Mouse (Mus musculus) adrenal gland, adult 8-10 months (tissue): ENCODE data around the gene Fndc3a. TPM values are rescaled to one million over a fixed set of nuclear protein-coding genes. Genes with fewer than 3 reads are reported as not detected.

ENCODE experiments used
- DNase-seq: peaks from one replicate; pipeline ENCODE4 v3.0.0; 2022
- total RNA-seq, 4 experiments: library from RNA; stranded (reverse); gene quantifications; 2 replicates each; pipeline ENCODE4 v1.2.4; 2022

Fndc3a gene
- total RNA-seq, result 10 to 100 TPM; 72.4 to 87.8 (median 80.5) TPM

DNA sequence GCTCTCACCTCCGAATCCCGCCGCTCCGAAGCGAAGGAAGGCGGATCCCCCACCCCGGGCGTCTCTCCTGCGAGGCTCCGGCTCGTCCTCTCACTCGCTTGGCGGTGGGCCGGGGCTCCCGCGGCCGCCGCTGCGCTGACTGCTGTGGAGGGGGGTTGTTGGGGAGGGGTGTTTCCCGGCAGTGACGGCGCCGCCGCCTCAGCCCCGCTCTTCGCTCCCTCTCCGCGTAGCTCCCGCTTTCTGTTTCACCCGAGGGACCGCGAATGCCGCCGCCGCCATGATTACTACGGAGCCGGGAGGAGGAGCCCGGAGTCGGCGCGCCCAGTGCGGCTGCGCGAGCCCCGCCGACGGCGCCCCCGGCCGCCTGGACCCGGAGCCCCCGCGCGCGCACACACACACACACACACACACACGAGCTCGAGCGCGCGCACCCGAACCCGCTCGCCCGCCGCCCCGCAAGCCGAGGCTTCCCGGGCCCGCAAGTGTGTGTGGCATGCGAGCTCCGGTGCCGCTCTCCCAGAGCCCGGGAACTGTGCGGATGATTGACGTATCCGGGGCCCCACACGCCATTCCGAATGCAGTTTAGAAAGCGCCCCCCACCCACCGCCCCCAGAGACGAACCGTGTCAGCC lies at the start of gene Fndc3a:
TSS of gene Fndc3a (minus strand) at position 294 of the 631 bp plus-strand sequence.
- peak; percentile 75 for DNase-seq

DNA sequence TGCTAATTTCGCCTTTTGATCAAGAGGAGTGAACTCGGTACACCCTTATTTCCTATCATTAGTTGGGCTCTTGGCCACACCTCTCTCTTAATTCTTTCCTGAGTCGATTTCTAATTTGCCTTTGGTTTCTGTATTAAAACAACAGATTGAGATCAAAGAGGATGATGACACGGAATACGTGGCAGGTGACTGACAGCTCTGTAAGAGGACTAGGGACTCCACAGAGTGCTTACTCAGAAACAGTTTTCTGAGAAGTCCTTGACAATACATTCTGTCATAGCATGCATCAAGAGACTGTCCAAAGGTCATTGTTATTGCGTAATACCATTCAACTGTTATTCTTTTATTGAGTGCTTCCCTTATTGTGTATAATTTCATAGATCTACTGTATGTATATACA lies 43.1 kb upstream of the Fndc3a start:
- no peak for DNase-seq

DNA sequence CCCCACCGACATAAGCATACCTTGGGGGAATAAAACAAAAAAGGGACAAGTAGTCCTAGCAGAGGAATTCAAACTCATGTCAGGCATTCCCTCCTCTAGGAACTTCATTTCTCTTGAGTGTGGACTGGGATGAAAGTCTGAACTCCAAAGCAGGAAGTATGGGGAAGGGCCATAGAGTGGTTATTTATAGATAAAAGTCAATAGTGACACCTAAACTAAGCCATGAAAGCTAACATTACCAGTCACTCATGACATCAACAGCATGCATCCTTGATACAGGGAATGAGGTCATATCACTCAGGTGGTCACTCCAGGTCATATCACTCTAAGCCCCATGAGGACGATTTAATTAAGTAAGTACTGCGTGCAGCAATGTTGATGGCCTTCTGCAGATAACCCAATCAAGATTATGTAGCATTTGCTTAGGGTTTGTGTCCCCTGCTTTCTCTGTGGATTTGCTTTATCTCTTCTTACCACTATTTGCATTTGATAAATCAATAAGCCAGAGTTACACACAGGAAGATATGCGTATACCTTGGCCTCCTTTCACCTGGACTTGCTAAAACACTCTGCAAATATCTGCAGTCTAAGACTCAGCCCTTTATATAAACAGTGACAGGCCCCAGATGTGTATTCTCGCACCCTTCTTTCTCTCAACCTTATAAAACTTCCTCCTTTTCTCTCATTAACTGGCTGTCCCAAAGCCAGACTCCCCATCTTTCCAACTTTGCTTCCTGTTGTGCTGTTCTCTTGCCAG lies 40.8 kb upstream of the Fndc3a start:
- no peak for DNase-seq

DNA sequence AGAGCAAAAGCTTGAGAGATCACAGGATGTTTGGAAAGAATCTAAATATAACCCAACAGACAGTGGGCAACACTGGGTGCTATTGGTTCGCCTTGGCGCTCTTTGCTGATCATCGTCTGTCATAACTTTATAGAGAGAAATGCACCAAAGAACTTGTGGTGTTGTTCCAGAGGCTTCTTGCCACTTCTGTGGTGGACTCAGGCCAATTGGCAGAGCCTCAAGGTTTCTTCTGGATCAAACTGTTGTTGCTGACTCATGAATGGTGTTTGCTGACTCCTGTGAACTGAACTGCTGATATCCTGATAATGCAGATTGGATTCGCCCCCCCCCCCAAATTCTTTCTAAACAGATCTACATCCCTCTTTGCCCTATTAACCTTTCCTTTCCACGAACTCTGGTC lies 38.5 kb upstream of the Fndc3a start:
- peak; percentile 53 for DNase-seq

DNA sequence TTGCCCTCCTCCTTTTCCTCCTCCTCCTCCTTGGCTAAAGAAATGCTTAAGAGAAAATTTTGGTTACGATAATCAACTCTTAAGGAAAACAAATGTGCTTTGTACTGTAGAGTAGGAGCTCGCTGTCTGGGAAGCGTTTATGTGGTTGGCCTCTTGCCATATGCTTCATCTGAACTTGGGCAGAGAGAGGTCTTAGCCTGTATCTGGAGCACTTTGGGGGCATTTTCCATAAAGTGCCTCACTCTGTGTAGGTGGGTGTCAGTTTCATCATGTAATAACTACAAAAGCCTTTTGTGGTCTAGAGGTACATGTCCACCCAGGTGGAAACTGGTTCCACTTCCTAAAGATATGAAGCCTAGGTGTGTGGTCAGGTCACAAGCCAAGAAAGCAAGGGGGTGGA lies 31.9 kb upstream of the Fndc3a start:
- no peak for DNase-seq

DNA sequence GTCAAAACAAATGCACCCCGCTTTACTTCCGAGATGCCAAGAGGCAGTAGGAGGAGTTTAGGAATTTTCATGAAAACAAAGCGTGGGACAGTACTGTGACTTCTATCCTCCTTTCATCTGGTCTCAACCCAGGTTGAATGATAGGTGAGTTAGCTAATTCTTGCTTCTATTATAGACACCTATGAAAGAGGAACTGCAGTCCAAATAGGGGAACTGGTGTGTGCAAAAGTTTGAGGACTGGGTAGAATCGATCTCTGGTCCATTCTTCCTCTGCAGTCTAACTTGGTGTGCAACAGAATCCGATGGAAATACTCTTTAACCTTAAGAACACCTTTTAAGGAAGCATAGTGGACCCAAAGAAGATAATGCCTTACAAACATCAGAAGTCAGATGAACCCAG lies 30.5 kb upstream of the Fndc3a start:
- no peak for DNase-seq

DNA sequence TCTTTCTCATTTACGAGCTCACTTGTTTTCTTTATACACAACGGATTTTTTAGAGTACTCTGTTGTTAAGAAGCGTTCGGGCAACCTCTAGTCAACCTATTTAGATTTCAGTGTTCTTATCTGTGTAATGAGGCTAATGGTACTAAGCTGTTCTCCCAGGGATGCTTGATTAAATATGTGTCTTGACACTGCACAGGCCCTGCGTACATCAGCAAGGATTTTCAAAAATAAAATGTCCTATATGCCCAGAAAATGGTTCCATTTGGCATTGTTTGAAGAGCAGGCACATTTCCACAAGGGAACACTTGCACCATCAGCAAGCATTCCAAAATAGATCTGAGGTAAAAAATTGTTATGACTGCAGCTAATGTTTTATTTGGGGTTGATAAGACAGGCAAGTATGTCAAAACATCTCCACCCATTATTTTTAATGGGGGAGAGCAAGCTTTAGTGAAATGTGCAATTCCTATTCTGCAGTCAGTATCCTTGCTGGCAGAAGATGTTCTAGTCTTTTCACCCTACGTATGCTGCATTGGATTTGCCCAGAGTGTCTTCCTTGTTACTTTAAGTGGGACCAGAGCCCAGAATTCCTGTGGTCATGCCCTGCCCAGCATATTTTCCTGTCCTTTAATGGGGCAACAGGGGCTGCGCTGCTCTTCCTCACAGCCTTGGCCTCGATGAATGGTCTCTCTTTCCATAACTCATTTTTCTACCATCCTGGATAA lies 29.8 kb upstream of the Fndc3a start:
- DNase-seq, result no peak

DNA sequence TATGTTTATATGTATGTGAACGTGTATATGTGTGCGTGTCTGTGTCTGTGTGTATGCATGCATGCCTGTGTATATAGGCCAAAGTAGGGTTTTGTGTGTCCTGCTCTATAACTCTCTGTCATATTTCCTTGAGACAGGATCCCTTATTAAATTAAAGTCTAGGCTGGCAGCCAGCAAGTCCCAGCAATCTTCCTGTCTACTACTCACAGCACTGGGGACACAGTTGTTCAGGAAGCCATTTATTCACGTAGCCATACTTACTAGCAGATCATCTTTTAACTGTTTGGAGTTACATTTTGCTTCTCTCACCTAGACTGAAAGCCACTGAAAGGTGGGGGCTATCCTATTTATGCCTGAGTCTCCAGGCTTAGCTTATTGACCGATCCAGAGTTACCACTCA lies 29.0 kb upstream of the Fndc3a start:
- no peak for DNase-seq

DNA sequence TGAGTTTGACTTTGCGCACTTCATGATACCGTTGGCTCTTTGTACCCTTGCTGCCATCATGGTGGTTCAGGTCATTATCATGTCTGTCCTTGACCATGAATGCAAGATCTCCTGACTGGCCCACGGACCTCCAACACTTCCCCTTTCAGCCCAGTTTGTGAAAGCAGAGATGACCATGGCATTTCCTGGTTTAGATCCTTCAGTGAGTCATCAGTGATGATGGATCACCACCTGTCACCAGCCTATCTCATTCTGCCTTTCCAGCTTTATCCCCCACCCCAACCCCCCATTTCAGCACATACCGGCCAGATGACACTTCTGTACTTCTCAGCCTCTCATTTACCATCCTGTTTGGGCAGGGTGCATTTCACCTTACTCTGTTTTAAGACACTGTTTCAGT lies 28.4 kb upstream of the Fndc3a start:
- peak; percentile 56 for DNase-seq

DNA sequence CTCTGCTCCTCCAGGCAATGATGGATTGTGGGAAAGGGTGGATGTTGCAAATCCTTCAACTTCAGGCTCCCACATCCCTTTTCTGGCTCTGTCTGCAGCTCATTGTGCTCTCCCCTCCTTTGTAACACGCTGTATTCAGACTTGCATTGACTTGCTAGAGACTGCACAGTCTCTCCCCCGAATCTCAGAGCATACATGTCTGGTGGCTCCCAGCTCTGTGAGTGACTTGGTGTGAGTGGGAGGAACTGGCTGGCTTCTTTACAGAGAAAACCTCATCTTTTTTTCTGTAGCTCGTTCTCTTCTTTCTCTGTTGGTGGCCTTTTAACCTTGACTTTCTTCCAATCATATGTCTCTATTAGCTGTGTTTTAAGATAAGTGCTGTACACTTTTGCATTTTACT lies 16.1 kb upstream of the Fndc3a start:
- DNase-seq, result no peak

DNA sequence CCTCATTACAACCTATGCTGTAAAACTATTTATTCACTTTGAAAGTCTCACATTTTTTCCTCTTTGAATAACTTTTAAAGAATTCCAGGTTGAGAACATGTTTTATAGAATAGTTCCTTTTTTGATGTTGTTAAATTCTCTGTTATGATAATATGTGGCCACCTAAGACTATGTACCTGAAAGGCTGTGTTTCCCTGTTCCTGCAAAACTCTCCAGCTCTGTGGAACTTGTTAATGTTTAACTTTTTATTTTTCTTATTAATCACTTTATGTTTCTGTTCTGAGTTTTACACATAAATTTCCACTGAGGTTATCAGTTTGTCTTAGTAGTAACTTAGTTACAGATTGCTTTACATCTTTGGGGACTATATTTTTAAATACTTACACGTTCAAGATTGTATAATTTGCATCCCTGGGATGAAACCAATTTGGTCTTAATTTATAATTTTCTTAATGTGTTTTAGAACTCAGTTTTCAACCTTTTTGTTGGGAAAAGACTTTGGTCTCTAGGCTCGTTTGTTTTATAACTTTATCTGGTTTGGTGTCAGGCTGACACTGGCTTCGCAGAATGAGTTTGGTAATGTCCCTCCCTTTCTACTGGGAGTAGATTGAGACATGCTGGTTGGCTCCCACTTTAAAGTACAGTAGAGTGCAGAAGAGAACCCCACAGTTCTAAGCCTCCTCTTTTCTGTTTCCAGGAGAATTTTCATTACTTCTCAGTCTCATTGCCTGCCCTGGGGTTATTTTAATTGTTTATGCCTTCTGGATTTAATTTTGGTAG lies 12.7 kb upstream of the Fndc3a start:
- DNase-seq, result no peak

DNA sequence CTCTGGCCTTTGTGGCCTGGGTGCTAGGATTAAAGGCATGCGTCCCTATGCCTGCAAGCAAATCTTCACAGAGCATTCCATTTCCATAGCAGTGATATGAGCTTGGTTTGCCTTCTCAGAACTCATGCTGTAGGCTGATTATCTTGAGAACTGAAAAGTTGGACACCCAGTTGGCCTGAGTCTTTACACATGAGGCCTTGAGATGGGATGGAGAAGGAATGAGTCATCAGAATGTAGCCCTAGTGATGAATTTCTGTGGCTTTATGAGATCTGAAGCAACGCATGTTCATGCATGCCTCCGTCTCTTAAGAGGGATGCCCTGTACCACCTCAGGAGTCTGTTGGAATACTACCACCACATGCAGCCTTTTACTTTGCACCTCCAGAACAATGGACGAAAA lies 6.4 kb upstream of the Fndc3a start:
- DNase-seq, result no peak

DNA sequence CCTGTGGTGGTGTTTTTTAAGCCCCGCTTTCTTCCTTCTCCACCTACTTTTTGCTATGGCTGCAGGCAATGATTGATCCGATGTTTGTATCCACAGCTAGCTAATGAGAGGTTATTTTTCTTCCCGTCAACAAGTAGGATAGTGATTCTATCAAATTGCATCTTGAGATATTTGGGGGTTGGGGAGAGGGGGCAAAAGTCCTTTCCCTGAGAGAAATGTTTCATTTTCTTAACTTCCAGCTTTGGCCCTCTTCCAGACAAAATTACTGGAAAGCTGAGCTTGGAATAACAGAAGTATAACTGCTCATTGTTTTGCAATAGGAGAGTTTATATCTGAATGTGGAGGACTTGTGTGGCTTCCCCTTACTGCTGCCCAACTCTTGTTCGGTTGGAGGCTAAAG lies 1.3 kb upstream of the Fndc3a start:
- DNase-seq, result no peak

DNA sequence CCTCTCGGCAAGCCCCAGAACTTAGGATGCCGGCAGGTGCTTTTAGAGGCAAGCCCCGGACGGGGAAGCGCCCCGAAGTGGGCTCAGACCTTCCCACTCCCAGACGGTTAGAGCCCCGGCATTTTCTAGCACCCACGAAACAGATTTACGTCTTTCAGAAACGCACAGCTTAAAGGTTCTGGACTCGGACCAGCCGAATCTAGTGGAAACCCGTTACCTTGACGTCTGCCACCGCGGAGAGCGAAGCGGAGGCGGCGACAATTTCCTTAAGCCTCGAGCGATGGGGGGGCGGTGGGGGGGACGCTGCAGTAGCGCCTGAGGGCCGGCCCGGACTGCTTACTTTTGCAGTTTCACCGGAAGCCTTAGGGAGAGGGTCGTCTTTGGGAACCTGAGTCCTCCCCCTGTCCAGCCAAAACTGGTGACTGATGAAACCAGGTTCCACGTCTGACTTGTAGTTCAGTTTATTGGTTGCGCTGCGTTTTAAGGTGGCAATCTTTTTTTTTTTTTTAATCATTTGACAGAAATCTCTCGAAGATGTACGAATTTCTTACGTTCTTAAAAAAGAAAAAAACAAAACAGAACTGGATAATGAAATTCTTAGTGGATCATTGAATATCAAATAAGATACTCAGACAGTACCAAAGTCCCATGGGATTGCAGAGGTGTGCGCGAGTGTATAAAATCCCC lies 681 bp upstream of the Fndc3a start:
- DNase-seq, result peak; percentile 21

DNA sequence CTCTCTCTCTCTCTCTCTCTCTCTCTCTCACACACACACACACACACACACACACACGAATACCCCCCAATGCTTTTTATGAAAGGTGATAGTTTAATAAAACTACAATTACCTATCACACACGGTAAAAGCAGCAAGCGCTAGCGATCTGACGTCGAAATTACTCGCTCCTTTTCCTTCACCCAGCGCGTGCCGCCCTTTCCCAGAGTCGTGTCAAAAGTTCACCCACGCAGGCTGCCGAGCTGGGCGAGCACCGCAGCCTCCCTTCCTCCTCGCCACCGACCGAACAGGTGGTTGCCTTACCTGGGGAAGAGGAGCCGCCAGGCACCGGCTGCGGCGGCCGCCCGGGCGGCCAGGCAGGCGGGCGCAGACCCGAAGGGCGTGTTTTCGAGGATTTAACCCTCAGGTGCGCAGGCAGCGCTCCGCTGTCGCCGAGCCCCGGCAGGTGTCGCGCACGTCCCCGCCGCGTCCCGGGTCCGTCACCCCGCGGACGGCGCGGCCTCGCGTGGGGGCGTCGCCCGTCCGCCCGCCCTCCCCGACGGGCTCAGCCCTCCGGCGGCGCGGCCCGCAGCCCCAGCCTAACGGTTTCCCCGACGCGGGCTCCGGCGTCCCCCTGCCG lies 603 bp downstream of the Fndc3a start:
- DNase-seq, result no peak

DNA sequence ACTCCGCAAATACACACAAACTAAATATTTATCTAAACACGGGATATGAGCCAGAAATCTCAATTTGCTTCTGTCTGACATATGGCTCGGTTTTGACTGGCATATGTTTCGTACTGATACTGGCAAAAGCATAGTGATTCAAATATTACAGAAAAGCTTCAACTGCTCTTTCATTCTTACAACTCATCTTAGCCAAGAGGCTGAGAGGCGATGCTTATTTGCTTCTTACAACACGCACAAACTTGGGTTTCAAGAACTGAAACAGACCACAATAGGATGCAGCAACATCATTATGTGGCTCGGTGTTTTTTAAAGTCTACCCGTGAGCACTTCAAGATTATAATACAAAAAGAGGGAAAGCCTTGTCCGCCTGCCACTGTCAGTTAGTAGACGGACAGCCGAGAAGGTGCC lies 1.2 kb downstream of the Fndc3a start:
- no peak for DNase-seq

DNA sequence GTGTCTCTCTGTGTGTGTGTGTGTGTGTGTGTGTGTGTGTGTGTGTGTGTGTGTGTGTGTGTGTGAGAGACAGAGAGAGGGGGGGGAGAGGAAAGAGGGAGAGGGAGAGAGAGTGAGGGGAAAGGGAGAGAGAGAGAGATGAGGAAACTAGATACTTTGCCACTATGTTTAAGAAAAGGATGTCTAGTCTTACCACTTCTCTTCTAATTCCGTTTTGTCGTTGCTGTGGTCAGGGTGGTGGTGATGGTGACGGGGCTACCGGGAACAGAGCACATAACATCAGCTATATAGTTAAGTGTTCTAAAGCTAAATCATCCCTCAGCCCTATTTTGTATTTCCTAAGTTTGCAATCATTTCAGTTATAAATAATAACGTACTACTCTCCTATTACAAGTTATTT lies 9.7 kb downstream of the Fndc3a start:
- DNase-seq, result no peak

DNA sequence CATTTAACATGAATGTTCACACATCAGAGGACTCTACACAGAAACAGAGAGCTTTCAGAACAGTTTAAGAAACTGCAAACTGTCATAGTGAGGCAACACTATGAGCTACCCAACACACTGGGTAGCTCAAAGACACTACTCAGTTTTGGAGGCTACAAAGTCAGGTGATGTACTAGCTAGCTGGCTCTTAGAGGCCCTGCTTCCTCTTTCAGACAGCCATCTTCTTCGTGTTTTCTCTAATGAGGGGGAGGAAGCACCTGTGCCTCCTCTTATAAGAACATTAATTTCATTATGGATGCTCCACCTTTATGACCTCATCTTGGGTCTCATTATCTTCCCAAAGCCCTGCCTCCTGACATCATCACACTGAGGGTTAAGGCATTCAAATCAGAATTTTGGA lies 18.4 kb downstream of the Fndc3a start:
- DNase-seq, result no peak

DNA sequence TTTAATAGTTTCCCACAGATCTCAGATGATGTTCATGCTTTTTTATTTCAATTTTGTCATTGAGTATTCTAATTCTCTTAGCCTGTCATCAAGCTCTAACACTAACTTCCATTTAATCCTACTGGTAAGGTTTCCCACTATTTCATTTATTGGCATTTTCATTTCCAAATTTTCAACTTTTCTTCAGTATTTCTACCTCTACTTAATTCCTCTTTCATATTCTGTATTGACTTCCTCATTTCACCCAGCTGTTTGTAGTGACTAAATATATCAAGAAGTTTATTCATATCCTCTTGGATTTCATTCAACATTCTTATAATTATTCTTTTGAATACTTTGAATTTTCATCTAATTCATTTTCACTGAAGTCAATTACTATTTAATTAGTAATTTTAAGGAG lies 20.3 kb downstream of the Fndc3a start:
- no peak for DNase-seq

DNA sequence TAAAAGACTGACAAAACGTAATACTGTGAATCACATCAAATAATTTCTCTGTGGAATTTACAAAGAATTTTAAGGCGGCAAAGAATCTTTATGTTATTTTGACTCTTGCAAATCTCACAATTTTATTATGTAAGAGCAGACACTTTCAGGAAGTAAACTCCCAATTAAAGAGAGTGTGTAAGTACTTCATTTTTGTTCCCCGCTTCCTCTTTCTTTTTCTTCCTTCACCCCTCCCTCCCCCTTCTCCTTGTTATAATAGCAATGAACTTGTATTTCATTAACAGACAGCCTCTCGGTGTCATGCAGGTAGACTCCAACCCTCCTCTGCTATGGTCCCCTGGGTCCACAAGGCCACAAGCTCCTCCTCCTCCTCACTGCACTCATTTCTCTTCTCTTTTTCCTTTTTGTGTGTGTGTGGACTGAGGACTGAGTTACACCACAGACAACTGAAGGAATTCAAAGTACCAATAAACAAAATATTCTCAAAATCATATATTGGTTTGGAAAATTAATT lies 24.9 kb downstream of the Fndc3a start:
- DNase-seq, result no peak

DNA sequence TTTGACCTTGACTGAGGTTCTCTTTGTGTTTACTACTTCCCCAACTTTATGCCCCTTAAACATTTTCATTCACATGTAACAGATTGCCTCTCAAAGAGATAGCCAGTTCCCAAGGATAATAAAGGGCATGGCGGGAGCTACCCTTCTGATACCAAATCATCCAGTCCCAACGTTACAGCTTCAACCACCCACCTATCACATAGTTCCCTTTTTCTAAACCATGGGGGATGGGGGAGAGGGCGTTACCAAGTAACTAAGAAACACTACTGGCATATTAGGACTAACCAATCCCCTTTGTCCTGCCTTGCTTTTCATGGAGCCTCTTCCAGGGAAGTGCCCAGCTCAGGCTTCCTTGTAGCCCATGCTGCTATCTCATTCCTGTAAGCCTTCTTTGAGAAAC lies 32.6 kb downstream of the Fndc3a start:
- DNase-seq, result no peak

DNA sequence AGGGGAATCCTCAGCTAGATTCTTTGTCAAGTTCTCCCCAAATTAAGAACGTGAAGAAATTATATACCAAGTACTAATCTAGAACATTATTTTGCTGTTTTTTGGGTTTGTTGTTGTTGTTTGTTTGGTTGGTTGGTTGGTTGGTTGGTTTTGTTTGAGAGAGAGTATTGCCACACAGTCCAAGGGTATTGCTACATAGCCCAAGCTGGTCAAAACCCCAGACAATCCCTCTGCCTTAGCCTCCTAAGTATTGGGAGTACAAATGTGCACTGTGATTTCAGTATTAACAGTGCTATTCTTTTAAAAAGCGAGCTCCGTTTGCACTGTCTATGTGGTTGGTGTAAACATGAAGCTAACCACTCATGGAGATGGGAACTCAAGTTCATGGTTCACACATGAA lies 37.9 kb downstream of the Fndc3a start:
- no peak for DNase-seq
